Mouse (Mus musculus) cortical plate, adult 2 months (tissue): ENCODE data around the gene Adgrv1.

ENCODE experiments used
- CTCF ChIP-seq: fragments of 200-500 bp; IDR thresholded peaks from 2 replicates; pipeline ENCODE4 v1.5.1; 2011; ENCODE audit warnings: mild to moderate bottlenecking, control low read depth, low read length; ENCODE audit not compliant: insufficient read depth; ENCODE audit errors: extremely low read depth
- POLR2A ChIP-seq: fragments of 200-500 bp; IDR thresholded peaks from 2 replicates; pipeline ENCODE4 v1.6.1; 2011; ENCODE audit warnings: mild to moderate bottlenecking, low read length, control low read depth; ENCODE audit not compliant: insufficient read depth; ENCODE audit errors: extremely low read depth

GRCm38 (mm10) chr13:81094513-81094912, 538.4 kb downstream of the Adgrv1 start:
- no peak for TF ChIP-seq CTCF
- no peak for TF ChIP-seq POLR2A
